Mouse (Mus musculus) layer of hippocampus, adult 8-10 months (tissue): ENCODE results near the gene Zbed4. TPM values are rescaled to one million over a fixed set of nuclear protein-coding genes. Genes with fewer than 3 reads are reported as not detected.
A peak's percentile ranks its signal among the peaks of the same experiment; 100 is the strongest.
"Not testable (repeated sequence)": the region's sequence is repeated elsewhere in the genome, so short reads cannot be mapped to it uniquely, and the experiment has no call there.

Experiments used
- DNase-seq, 2 experiments: peaks; one replicate each; pipeline ENCODE4 v3.0.0; 2022; ENCODE audit warnings: low spot score in 2 of 2
- total RNA-seq, 4 experiments: library from RNA; stranded (reverse); gene quantifications; 2 replicates each; pipeline ENCODE4 v1.2.4; 2022

Zbed4 gene
- total RNA-seq, 4 experiments from 2014 or later, result 9.8 to 11.1 (median 10.1) TPM

DNA sequence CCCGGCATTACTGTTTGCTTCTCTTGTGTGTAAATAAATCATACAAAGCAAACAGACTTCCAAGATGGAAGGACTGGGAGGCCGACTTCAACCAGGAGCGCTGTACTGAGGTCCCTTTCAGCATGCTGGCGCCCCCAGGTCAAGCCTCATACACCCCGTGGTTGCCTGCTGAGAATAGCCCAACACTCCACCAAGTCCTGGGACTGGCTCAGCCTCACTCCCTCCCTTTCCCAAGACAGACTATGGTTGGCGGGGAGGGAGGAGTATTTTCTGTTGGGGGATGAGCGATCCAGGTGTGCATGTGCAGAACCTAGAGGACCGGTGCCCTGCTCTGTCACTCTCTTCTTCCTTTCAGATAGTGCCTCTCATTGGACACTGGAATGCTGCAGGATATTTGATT, 56.7 kb downstream of the Zbed4 start:
- no peak for DNase-seq

DNA sequence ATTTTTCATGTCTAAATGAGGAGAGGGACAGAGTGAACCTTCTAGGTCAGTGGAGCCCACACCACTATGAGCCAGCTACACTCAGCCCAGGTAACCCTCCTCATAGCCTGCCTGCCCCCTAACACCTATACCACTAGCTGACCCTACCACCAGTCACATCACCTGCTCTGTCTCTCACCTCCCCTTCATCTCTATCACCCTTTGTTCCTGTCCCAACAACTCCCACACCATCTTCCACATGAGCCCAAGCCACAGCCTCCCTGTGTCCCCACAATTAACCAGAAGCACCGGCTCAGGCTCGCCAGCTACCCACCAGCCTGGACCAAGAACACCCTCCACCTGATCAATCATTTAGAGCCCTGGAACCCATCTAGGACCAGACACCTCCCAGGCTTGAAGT, 58.9 kb downstream of the Zbed4 start:
- DNase-seq, result no peak

DNA sequence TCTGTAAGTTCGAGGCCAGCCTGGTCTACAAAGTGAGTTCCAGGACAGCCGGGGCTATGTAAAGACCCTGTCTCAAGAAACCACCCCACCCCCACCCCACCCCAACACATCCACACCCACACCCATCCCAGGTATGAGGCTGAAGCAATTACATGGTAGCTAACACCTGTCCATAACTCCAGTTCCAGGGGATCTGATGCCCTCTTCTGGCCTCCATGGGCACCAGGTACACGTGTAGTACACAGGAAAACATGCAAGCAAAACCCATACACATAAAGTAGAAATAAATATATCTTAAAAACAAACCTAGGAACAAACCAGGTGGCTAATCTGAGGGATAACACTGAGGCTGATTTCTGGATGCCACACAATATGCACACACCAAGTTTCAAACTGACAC, 61.8 kb downstream of the Zbed4 start:
- DNase-seq, result no peak

DNA sequence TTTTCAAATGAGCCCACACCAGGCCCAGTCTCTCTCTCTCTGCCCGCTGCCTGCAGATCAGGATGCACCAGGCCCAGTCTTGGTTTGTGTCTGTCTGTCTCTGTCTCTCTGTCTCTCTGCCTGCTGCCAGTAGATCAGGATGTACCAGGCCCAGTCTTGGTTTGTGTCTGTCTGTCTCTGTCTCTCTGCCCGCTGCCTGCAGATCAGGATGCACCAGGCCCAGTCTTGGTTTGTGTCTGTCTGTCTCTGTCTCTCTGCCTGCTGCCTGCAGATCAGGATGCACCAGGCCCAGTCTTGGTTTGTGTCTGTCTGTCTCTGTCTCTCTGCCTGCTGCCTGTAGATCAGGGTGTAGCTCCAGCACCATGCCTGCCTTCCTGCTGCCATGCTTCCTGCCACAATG, 62.4 kb downstream of the Zbed4 start:
- DNase-seq, result not testable (repeated sequence)

DNA sequence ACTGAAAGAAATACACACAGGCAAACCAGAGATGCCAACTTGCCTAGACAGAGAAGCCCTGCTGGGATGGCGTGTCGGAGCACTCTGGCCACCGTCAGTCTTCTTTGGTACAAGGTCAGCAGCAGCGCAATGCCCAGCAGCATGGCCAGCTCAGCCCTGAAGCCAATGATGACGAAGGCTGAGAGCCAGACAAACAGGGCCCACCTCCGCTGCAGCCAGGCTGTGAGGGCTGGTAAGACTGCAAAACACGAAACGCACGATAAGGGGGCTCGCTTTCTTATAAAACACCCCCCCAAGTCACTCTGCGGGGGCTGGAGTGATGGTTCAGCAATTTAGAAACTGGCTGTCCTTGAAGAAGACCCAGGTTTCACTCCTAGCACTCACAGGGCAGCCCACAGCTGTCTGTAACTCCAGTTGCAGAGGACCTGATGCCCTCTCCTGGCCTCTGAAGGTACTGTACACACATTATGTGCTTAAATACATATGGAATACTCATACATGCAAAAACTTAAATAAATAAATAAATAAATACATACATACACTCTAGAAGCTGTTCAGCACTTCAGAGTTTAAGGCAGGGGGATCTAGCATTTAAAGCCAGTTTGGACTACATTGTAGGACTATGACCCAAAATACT, 63.1 kb downstream of the Zbed4 start:
- DNase-seq, result no peak

DNA sequence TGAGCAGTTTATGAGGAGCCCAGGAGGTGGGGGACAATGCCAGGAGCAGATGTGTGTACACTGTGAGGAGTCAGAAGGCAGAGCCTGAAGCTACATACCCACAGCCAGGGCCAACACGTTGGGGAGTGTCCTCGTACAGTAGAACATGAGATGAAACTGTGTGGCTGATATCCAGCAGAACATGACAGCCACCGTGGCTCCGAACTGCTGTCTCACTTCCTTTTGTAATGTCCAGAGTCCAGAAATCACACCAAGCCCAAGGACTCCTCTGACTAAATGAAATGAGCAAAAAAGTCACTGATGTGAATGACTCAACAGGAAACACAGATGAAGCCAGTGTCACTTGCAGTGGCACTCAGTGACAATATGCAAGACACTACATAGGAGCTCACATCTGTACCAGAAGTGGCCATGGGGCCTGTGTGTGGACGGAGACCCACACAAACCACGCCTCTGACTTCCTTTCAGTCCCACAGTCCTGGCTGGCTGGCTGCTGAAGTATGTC, 63.8 kb downstream of the Zbed4 start:
- no peak for DNase-seq

DNA sequence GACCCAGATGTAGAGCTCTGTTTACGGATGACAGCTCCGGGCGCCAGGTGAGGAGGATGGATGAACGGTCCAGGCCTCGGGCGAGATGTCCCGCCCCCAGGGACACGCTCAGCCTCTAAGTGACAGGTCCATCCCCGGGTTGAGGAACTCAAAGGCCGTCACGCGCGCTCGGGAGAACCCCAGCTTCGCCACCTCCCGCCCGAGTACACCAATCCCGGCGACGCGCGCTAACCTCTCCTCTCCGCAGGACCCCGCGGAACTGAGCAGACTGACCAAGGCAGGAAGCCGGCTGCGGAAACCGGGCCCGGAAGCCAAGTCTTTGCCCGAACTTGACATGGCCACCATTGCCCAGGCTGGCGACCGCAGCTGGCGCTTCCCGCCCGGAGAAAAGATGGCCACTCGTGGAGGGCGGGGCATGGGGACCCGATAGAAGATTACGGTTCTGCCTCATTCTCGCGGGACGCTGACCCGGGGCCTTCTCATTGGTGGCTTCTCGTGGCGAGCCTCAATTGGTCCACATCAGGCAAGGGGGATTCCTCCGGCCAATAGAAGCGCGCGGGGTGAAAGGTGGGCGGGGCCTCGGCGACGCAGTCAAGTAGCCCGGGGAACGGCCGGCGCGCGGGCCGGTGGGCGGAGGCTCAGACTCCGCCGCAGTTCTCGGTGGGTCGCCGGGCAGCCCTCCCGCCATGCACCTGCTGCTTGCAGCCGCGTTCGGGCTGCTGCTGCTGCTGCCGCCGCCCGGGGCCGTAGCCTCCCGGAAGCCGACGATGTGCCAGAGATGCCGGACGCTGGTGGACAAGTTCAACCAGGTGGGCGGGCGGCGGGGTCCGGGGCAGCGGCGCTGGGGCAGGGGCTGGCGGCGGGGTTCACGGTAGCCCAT, 67.8 kb downstream of the Zbed4 start, which contains the start of the genes Alg12 and Creld2:
Gene Alg12, minus strand, starts transcription at position 293 of the 880 bp plus-strand sequence.
Gene Creld2, plus strand, starts transcription at position 621 of the 880 bp plus-strand sequence.
- peak; percentile 100 for DNase-seq

DNA sequence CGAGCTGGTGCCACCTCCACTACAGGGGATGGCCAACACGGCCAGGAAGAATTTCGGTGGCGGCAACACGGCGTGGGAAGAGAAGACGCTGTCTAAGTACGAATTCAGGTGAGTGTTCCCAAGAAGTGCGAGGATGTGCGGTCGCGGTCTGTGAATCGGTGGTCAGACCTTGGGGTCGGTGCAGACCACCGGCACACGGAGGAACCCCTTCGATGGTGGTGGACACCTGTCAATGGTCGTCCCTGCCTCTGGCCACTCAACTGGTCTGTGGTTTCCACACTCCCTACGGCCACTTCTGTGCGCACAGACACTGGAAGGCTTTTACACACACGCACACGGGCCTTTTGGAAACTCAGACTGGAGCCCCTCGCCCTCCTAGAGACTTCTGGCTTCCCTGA, 68.4 kb downstream of the Zbed4 start:
- no peak for DNase-seq

DNA sequence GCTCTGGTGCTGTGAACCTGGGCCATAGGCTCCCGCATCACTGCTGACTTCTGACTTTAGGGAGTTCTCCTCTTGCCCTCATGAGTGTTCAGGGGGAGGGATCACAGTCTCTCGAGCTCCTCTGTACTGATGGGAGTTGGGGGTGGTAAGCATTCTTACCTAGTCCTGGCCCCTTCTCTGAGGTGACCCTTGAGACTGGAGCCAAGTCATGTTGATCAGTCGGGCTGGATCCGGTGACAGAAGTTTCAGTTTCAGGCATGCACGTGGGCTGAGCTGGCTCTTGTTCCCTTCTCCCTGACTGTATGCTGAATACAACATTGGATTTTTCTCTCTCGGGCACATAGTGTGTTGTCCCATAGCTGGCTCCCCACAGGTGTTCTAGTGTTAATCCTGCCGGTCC, 69.9 kb downstream of the Zbed4 start:
- DNase-seq, result no peak

DNA sequence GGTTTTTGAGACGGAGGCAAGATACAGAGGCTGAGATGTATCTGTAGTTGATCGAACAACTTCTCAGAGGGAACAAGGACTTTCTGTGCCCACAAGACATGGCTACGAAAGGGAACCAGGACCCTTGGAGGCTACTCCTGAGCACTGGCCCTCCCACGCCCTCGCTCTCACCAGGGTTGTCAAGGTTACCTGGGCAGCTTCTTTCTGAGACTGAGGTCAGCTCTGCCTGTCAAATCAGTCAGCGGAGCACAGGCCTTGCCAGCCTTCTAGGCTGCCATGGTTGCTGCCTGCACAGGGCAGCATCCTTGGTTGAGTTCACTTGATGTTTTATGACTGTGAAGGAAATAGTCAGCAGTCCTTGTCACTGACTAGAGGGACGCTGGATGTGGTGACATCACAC, 71.1 kb downstream of the Zbed4 start:
- DNase-seq, result no peak

DNA sequence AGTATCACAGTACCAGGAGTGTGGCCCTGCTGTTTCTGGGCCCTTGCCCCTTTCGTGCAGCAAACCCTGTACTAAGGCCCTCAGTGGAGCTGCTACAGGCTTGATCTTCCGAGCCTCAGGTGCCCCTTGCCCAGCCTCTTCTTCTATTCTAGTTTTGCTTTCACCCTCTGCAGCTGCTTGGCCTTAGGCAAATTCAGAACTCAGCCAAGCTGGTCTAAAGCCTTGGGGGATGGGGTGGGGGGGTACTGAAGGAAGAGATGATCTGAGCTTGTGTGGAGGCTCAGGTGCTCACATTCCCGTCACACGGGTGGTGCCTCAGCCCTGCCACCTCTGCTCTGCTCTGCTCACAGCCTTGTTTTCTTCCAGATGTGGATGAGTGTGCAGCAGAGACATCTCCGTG, 71.9 kb downstream of the Zbed4 start:
- DNase-seq, result no peak

DNA sequence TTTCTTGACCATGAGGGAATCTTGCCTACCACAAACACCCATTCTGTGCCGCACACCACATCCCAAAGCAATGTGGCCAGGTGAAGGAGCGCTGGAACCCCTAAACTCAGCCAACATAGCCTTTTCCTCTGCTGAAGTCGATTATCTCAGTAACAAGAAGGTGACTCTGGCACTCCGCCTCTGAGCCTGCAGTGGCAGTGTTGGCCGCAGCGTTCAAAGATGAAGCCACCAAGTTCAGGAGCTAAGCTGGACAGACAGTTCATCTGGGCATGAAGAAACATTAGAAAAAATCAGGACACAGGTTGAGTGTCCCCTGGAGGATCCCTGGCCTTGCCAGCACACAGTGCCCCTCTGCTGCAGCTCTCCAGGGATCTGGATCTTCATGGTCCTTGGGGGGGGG, 76.0 kb downstream of the Zbed4 start:
- DNase-seq, result no peak

DNA sequence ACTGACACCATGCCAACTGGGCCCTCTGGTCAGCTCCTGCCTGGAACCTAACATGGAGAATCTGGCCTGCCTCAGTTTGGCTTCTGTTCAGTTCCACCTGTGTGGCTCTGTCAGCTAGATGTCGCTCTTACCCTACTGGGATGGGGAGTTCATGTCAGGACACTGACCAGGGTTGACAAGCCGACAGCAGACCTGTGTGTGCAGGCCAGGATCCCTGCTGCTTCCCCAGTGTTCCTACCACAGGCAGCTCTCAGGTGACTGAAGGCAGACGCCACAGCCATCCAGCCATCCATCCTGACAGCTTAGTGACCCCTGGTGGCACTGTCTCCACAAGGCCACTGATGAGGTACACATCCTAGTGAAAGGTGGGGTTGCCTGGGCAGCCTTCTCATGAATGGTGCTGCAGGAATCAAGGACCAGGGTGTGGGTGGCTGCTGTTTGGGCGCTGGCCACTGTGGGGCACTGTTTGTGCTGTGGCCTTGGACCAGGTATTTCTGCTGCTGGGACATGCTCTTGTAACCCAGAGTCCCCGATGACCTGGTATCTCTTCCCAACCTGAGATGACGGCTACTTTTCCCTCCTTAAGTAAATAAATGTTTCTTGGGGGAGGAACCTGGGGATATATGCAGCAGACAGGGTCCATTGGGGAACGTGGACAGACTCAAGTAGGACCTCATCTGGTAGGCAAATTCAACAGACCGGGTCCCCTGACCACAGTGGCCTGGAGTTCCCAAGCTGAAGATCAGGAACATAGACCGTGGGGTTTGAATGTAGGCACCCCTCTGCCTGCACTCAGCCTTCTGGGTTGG, 76.7 kb downstream of the Zbed4 start:
- peak in 1 of 2 experiments; percentile 46 for DNase-seq

DNA sequence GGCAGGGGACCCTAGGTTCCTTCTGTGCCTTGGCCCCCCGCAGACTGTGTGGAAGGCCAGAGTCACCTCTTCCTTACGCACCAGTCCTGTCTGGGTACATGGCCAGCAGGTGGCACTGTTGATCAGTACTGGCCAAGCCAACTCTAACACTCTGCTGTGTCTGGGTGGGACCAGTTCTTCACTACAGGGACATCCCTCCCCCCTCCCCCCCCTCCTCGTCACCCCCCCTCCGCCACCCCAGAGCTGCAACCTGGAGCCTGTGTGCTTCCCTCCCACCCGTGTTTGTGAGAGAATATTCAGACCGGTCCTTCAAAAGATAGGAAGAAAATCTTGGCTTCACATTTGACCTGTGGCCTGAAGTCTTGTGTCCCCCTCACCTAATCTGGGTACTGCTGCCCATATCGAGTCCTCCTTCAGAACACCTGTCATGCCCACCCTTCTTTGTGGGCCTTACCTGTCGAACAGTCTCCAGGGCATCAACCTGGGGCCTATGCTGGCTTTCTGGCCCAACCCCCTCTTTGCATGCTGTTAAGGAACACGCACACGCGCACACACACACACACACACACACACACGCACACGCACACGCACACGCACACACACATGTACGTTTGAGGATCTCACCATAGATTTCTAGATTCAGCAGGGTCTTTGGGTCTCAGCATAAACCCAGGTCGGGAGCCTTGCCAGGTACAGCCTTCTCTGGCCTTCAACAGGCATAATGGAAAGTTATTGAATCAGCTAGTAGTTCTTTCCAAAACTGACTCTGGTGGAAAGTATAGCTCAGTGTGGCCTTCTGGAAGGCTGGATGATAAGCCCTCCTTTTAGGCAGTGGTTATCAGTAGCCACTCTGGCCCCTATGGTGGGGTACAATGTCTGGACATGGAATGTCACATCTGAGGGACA, 77.6 kb downstream of the Zbed4 start:
- peak; percentile 69 to 91 for DNase-seq

DNA sequence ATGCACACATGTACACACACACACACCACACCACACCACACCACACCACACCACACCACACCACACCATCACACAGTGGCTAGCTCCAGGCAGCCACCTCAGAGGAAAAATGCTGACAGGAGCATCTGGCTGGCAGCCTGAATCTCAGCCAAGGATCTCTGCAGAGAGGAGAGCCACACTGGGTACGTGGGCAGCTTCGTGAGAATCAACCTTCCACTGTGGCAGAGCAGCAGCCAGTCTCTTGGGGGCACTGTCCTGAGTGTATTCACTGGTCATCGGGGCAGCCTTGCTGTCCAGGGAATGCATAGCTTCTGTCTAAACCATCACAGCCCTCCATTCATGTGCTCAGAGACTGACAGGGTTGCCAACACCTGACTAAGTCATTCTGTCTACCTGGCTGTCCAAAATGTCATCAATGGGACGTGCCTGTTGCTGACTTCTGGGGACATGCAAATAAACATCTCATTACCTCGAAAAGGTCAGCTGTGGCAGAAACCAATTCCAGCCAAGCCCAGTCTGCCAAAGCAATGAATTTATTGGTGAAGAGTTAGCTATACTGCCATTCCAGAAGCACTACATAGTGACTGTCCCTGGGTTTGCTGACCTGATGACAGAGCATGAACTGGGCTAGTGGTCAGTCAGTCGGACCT, 78.5 kb downstream of the Zbed4 start:
- DNase-seq, result no peak

DNA sequence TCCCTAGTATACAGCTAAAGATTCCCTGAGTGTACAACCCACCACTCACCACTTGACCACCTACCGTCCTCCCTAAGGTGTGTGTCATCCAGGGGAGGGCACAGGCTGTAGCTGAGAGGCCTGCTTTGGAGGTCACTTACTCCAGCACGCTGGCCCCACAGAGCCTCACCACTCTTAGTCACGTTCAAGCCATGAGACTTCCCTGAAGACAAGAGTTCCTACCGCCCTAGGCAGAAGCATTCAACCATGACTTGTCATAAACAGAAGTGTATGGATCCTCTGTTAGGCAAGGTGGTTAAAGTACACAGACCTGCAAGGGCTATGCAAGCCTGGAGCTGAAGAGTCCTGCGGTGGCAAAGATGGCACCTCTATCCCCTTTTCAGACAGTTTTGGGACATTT, 79.2 kb downstream of the Zbed4 start:
- no peak for DNase-seq

DNA sequence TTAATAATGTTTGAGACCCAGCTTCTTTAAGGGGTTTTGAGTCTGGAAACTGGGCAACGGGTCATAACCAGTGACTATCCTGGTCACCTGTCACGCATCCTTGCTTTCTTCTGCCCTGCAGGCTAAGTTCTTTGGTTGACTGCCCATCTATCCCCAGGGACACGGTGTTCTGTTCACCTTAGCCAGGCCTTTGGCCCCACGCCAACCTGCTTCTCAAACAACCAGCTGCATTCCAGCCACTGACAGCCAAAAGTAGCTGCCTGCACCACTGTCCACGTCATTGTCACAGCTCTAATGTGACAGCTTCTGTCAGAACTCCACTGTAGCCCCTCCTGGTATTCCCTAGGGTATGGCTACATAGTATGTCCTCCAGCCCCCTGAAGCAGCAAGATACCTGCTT, 80.0 kb downstream of the Zbed4 start:
- no peak for DNase-seq

DNA sequence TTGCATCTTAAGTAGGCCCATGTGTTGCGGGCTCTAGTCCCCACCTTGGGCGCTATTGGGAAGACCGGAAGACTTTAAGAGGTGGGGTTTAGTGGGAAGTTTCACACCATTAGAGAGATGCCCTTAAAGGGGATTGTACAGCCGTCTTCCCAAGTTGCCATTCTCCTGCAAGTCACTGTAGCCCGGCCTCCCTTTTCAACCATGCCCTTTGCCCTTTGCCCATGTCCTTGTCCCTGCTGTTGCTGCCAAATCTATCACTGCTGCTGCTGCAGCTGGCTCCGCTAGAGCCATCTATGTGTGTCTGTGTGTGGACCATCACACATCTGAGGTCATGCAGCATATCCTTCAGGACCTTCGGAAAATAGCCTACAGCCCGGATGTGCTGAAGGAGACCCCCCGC, 81.1 kb downstream of the Zbed4 start:
- DNase-seq, result no peak
